7 mouse cellular contexts compared by ENCODE assay signal in genomic region chr7:126862147-126862784, GRCm38 (mm10). TPM values are rescaled to one million over a fixed set of nuclear protein-coding genes. Genes with fewer than 3 reads are reported as not detected.
DNase-seq lines count a peak whose midpoint lies in the region; ATAC-seq and TF ChIP-seq lines count a peak whose summit lies in the region.

Ino80e (minus strand) TSS chr7:126862377.

- intact Hi-C loops in left cerebral cortex, postnatal 4 days (cut with DNase I) = no loop called here

- TF ChIP-seq CTCF in intestine, postnatal 0 days (IDR thresholded peaks at IDR 0.05; ENCODE audit: low read depth) = peak; percentile 26; the same call in 1 of the 2 replicates
- no peak; the same call in 1 of the 2 replicates for TF ChIP-seq CTCF in small intestine, adult 2 months (IDR thresholded peaks at IDR 0.05; ENCODE audit: extremely low read depth, insufficient read length, insufficient replicate concordance, low read depth, low read length)

- WGBS in intestine, postnatal 0 days = under 1% methylated on average over 41 of the region's 41 CpGs
- under 1% methylated on average over 41 of the region's 41 CpGs for WGBS in midbrain, embryonic 12.5 days
- under 1% methylated on average over 41 of the region's 41 CpGs for WGBS in small intestine, adult 2 months

- H3K4me3 ChIP-seq in intestine, postnatal 0 days (ENCODE audit: low read depth, low read length) = peak within 1 kb of the TSS; percentile 55
- peak within 1 kb of the TSS; percentile 59 for H3K4me3 ChIP-seq in midbrain, embryonic 12.5 days
- H3K4me3 ChIP-seq in small intestine, adult 2 months (ENCODE audit: low read depth, low read length) = peak within 1 kb of the TSS; percentile 76

- DNase-seq in adrenal gland, adult 8-10 months = peak; percentile 93
- DNase-seq in embryo, embryonic 9.5 days (ENCODE audit: extremely low spot score) = peak; percentile 92
- DNase-seq in gonadal fat pad, adult 2 months (ENCODE audit: low read depth) = peak; percentile 41
- DNase-seq in left cerebral cortex, postnatal 4 days = peak; percentile 98

- peak; percentile 79 for ATAC-seq in intestine, postnatal 0 days
- ATAC-seq in midbrain, embryonic 12.5 days (ENCODE audit: low FRiP score, low read depth) = peak; percentile 57

- no peaks in the 10 kb centered on the region for H3K9me3 ChIP-seq in intestine, postnatal 0 days (ENCODE audit: control insufficient read depth)
- no peaks in the 10 kb centered on the region for H3K9me3 ChIP-seq in midbrain, embryonic 12.5 days

- H3K4me1 ChIP-seq in intestine, postnatal 0 days (replicated peaks; ENCODE audit: control insufficient read depth, insufficient read depth, low read length) = peaks cover 5% of the 10 kb centered on the region; the same call in 1 of the 2 replicates
- peaks cover 37% of the 10 kb centered on the region for H3K4me1 ChIP-seq in midbrain, embryonic 12.5 days
- peaks cover 18% of the 10 kb centered on the region; the same call in 1 of the 2 replicates for H3K4me1 ChIP-seq in small intestine, adult 2 months (ENCODE audit: control insufficient read depth, insufficient read depth, insufficient read length, low read length)

- H3K36me3 ChIP-seq in intestine, postnatal 0 days (ENCODE audit: control insufficient read depth, insufficient read depth) = peaks cover 45% of the 10 kb centered on the region
- peaks cover 60% of the 10 kb centered on the region for H3K36me3 ChIP-seq in midbrain, embryonic 12.5 days
- H3K36me3 ChIP-seq in small intestine, adult 2 months (ENCODE audit: control insufficient read depth, insufficient read depth, low read length) = peaks cover 27% of the 10 kb centered on the region

- no peaks in the 10 kb centered on the region for H3K27me3 ChIP-seq in intestine, postnatal 0 days (replicated peaks; ENCODE audit: control insufficient read depth, insufficient read depth, low read length)
- no peaks in the 10 kb centered on the region for H3K27me3 ChIP-seq in midbrain, embryonic 12.5 days
- H3K27me3 ChIP-seq in small intestine, adult 2 months (ENCODE audit: control insufficient read depth, insufficient read depth, low read length) = no peaks in the 10 kb centered on the region

- peak within 1 kb of the TSS; percentile 80 for H3K4me2 ChIP-seq in intestine, postnatal 0 days (replicated peaks; ENCODE audit: low read depth)
- peak within 1 kb of the TSS; percentile 81 for H3K4me2 ChIP-seq in midbrain, embryonic 12.5 days (replicated peaks)

- TF ChIP-seq POLR2A in small intestine, adult 2 months (IDR thresholded peaks at IDR 0.05; ENCODE audit: low read depth, low read length) = no peak; the same call in 1 of the 2 replicates

- H3K9ac ChIP-seq in intestine, postnatal 0 days (ENCODE audit: low read depth, low read length) = peak within 1 kb of the TSS; percentile 49
- peak within 1 kb of the TSS; percentile 69 for H3K9ac ChIP-seq in midbrain, embryonic 12.5 days (replicated peaks)

- H3K27ac ChIP-seq in intestine, postnatal 0 days (ENCODE audit: low read depth, low read length) = peak within 1 kb of the TSS; percentile 42; the same call in 1 of the 2 replicates
- H3K27ac ChIP-seq in midbrain, embryonic 12.5 days (replicated peaks) = peak within 1 kb of the TSS; percentile 84
- H3K27ac ChIP-seq in small intestine, adult 2 months (ENCODE audit: insufficient read depth, low read depth, low read length) = peak within 1 kb of the TSS; percentile 47

RNA-seq across cellular contexts. Expression of gene Ino80e, which starts in this region (rescaled TPM):
- total RNA-seq in adrenal gland, adult 8-10 months (2022) = 10 to 100 TPM; 42.7 to 56.2 (median 48.0) TPM
- polyA plus RNA-seq in gonadal fat pad, adult 2 months (2012; rRNA removed) = 33.7 and 39.6 TPM in 2 replicates
- 36.4 and 37.4 TPM in 2 replicates for polyA plus RNA-seq in intestine, postnatal 0 days (2015; fragmentation: Nextera tagmentation; extraction: Ambion mirVana)
- total RNA-seq in left cerebral cortex, postnatal 4 days (2021) = 10 to 100 TPM; 61.7 to 65.2 TPM
- 90.9 and 96.0 TPM in 2 replicates for polyA plus RNA-seq in midbrain, embryonic 12.5 days (2016; fragmentation: Nextera tagmentation; extraction: Ambion mirVana)
- 16.5 and 42.8 TPM in 2 replicates for polyA plus RNA-seq in small intestine, adult 2 months (2012; rRNA removed)

Comparison
In these comparisons a context has a peak if more than half of its experiments do, and no peak if none do; other contexts are left out.
1. Peak in every context shown above with its lines: DNase-seq, ATAC-seq, H3K4me3 ChIP-seq and H3K27ac ChIP-seq.
2. DNase-seq: peak in every context shown above with its lines; median percentile 98 in left cerebral cortex, postnatal 4 days; 93 in adrenal gland, adult 8-10 months; 92 in embryo, embryonic 9.5 days; 41 in gonadal fat pad, adult 2 months.